Mouse (Mus musculus) heart, adult 2 months (tissue): ENCODE measurements at regions not wholly inside any gene's neighbourhood (a gene's known extent, or its start where the extent isn't known, plus 50 kb on each side); places are given as distances from the start of the nearest gene placed in this dataset.

ENCODE experiments used
- DNase-seq, 2 experiments: peaks; one replicate each; pipeline ENCODE4 v3.0.0; 2021
- H3K27ac ChIP-seq: fragments of 200-600 bp; 2 replicates; pipeline ENCODE4 v1.8.1; 2022
- H3K27me3 ChIP-seq: fragments of 200-500 bp; 2 replicates; pipeline ENCODE4 v1.6.1; 2012; ENCODE audit warnings: mild to moderate bottlenecking, low read length, inconsistent platforms, mixed read lengths; ENCODE audit not compliant: control insufficient read depth, insufficient read depth
- H3K36me3 ChIP-seq: fragments of 200-500 bp; 2 replicates; pipeline ENCODE4 v1.6.1; 2012; ENCODE audit warnings: low read length, inconsistent platforms; ENCODE audit not compliant: control insufficient read depth, insufficient read depth
- H3K4me1 ChIP-seq: fragments of 200-500 bp; 2 replicates; pipeline ENCODE4 v1.6.1; 2011; ENCODE audit warnings: low read length; ENCODE audit not compliant: control insufficient read depth, insufficient read depth
- H3K4me3 ChIP-seq: fragments of 200-600 bp; 2 replicates; pipeline ENCODE4 v1.8.1; 2022
- H3K79me2 ChIP-seq: fragments of 200-500 bp; replicated peaks from 2 replicates; pipeline ENCODE4 v1.6.1; 2012; ENCODE audit warnings: mild to moderate bottlenecking, inconsistent platforms, low read length, moderate library complexity, mixed read lengths; ENCODE audit not compliant: control insufficient read depth, insufficient read depth
- H3K9ac ChIP-seq: fragments of 200-500 bp; 2 replicates; pipeline ENCODE4 v1.6.1; 2012; ENCODE audit warnings: low read depth, mild to moderate bottlenecking, control low read depth, inconsistent platforms, low read length, mixed read lengths
- CTCF ChIP-seq: fragments of 200-600 bp; IDR thresholded peaks from 2 replicates; pipeline ENCODE4 v1.8.1; 2022; ENCODE audit warnings: antibody characterized with exemption, mild to moderate bottlenecking, moderate library complexity
- EP300 ChIP-seq: fragments of 200-500 bp; IDR thresholded peaks from 2 replicates; pipeline ENCODE4 v1.6.1; 2011; ENCODE audit warnings: low read depth, low read length, control low read depth; ENCODE audit not compliant: insufficient read depth
- POLR2A ChIP-seq: fragments of 200-500 bp; IDR thresholded peaks from 2 replicates; pipeline ENCODE4 v1.6.1; 2011; ENCODE audit warnings: mild to moderate bottlenecking, low read depth, low read length, control low read depth; ENCODE audit not compliant: insufficient read depth
- WGBS: fragments of 180-500 bp; shearing (Covaris S2); methylation state at CpG from one replicate; pipeline ENCODE4 v1.1.7; 2018; 5-methylcytosine and 5-hydroxymethylcytosine counted together
- intact Hi-C: fragments of 180-260 bp; cut with DNase I; formaldehyde crosslinking; loops from one replicate; pipeline ENCODE4 v1.15.1; 2025

- intact Hi-C loops = no loop called here
Measured at GRCm38 (mm10) chr5:133746960-133747359, 352.6 kb upstream of the Castor2 start.

GRCm38 (mm10) chr5:133746411-133746810 lies 353.1 kb upstream of the Castor2 start:
- no peak overlapping the region for H3K4me3 ChIP-seq
- intact Hi-C loops = no loop called here
- H3K4me1 ChIP-seq = no peaks in the 10 kb centered on the region
- H3K9ac ChIP-seq = no peak overlapping the region
- WGBS = 78% methylated on average over 10 of the region's 10 CpGs
- H3K27me3 ChIP-seq = no peaks in the 10 kb centered on the region
- H3K36me3 ChIP-seq = no peaks in the 10 kb centered on the region
- TF ChIP-seq CTCF (no peak), EP300 (no peak), POLR2A (no peak)
- no peak for DNase-seq
- H3K27ac ChIP-seq = no peak overlapping the region
- no peaks in the 10 kb centered on the region for H3K79me2 ChIP-seq

More at GRCm38 (mm10) chr5:133746960-133747359, 352.6 kb upstream of the Castor2 start:
- Histone ChIP-seq H3K27me3 (no peaks in the 10 kb centered on the region), H3K4me1 (no peaks in the 10 kb centered on the region), H3K4me3 (no peak overlapping the region), H3K27ac (no peak overlapping the region), H3K79me2 (no peaks in the 10 kb centered on the region), H3K36me3 (no peaks in the 10 kb centered on the region), H3K9ac (no peak overlapping the region)
- no peak for DNase-seq
- TF ChIP-seq EP300 = no peak
- no peak for TF ChIP-seq POLR2A
- WGBS = 64% methylated on average over 1 of the region's 1 CpGs

- TF ChIP-seq EP300 (no peak), CTCF (no peak), POLR2A (no peak)
- Histone ChIP-seq H3K27ac (no peak overlapping the region), H3K36me3 (no peaks in the 10 kb centered on the region), H3K4me1 (no peaks in the 10 kb centered on the region), H3K9ac (no peak overlapping the region), H3K4me3 (no peak overlapping the region), H3K27me3 (no peaks in the 10 kb centered on the region), H3K79me2 (no peaks in the 10 kb centered on the region)
- intact Hi-C loops = no loop called here
- no peak for DNase-seq
- 82% methylated on average over 3 of the region's 3 CpGs for WGBS
Measured at GRCm38 (mm10) chr5:133744136-133744535, 355.4 kb upstream of the Castor2 start.

GRCm38 (mm10) chr5:133743606-133744005 lies 355.9 kb upstream of the Castor2 start:
- Histone ChIP-seq H3K4me1 (no peaks in the 10 kb centered on the region), H3K79me2 (no peaks in the 10 kb centered on the region), H3K27ac (no peak overlapping the region), H3K36me3 (no peaks in the 10 kb centered on the region), H3K27me3 (no peaks in the 10 kb centered on the region), H3K9ac (no peak overlapping the region), H3K4me3 (no peak overlapping the region)
- WGBS = 72% methylated on average over 2 of the region's 2 CpGs
- TF ChIP-seq CTCF (no peak), POLR2A (no peak), EP300 (no peak)
- no peak for DNase-seq
- intact Hi-C loops = no loop called here

- Histone ChIP-seq H3K4me1 (no peaks in the 10 kb centered on the region), H3K4me3 (no peak overlapping the region), H3K36me3 (no peaks in the 10 kb centered on the region), H3K27ac (no peak overlapping the region), H3K27me3 (no peaks in the 10 kb centered on the region), H3K79me2 (no peaks in the 10 kb centered on the region), H3K9ac (no peak overlapping the region)
- DNase-seq = peak in 1 of 2 experiments; percentile 5
- intact Hi-C loops = no loop called here
- 61% methylated on average over 4 of the region's 4 CpGs for WGBS
- TF ChIP-seq POLR2A (no peak), EP300 (no peak)
Measured at GRCm38 (mm10) chr5:133731871-133732270, 367.6 kb upstream of the Castor2 start.

GRCm38 (mm10) chr5:133718187-133719078 lies 381.1 kb upstream of the Castor2 start:
- 64% methylated on average over 10 of the region's 10 CpGs for WGBS
- Histone ChIP-seq H3K27ac (no peak overlapping the region), H3K79me2 (no peaks in the 10 kb centered on the region), H3K4me3 (no peak overlapping the region), H3K27me3 (no peaks in the 10 kb centered on the region), H3K9ac (no peak overlapping the region), H3K4me1 (no peaks in the 10 kb centered on the region), H3K36me3 (no peaks in the 10 kb centered on the region)
- TF ChIP-seq EP300 (no peak), POLR2A (no peak), CTCF (no peak)
- intact Hi-C loops = no loop called here
- DNase-seq = no peak
